Mouse (Mus musculus) left cerebral cortex, postnatal 4 days (tissue): Measurements from ENCODE around the gene Lamb1. TPM values are rescaled to one million over a fixed set of nuclear protein-coding genes. Genes with fewer than 3 reads are reported as not detected.

Experiments used
- DNase-seq: peaks from one replicate; pipeline ENCODE4 v3.0.0-alpha.2; 2022
- intact Hi-C: fragments of 180-260 bp; cut with DNase I; formaldehyde crosslinking; loops from one replicate; pipeline ENCODE4 v1.15.1; 2025
- total RNA-seq, 2 experiments: library from RNA; stranded (reverse); gene quantifications; 2 replicates each; pipeline ENCODE4 v1.2.3; 2021

Gene Lamb1
- total RNA-seq, 2 experiments from 2014 or later = 50.9 to 55.7 TPM

DNA sequence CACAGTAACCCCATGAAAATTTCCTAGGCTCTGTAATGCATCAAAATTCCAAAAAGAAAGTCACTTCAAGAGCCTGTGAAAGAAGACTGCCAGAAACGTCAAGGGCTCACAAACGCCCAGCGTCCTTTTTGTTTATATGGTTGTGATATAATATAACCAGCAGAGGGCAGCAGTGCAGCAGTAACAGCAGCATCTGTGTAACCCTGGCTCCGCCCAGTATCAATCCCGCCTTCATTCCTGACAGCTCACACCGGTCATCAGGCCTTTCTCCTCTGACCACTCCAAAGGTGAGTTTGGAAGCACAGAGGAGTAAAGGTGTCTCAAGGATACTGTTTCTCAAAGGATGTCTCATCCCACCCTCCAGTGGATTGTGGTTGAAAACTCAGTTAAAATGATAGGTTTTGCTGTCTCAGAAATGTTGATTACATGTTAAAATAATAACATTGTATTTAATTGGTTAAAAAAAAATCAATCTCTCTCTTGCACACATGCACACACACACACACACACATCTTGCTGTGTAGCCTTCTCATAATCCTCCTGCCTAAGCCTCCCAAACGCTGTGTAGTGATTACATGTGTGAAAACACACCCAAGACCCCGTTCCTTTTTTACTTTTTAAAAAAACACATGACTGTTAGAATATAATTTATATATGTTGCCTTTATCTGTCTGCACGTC, 109.7 kb downstream of the Lamb1 start:
- intact Hi-C loops = loop anchor here (10.0 kb wide), 3 partner anchors 100 to 560 kb away; no protein-coding TSS in a partner anchor
- peak; percentile 69 for DNase-seq

DNA sequence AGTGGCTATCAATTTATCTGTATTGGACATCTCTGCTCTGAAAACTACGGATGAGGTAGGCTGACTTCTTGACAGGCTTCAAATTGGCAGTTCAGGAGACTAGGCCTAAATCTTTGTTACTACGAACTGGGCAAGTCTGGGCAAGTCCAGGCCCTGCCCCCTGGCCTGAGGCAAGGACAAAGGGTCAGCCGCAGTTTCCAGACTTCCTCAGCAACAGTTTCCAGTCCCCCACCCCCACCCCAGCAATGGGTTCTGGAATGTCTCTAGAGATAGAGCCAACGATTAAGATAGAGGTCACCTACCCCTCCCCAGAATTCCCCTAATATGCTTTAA, 110.2 kb downstream of the Lamb1 start:
- intact Hi-C loops = loop anchor here (10.0 kb wide), 3 partner anchors 100 to 560 kb away; no protein-coding TSS in a partner anchor
- DNase-seq = no peak

DNA sequence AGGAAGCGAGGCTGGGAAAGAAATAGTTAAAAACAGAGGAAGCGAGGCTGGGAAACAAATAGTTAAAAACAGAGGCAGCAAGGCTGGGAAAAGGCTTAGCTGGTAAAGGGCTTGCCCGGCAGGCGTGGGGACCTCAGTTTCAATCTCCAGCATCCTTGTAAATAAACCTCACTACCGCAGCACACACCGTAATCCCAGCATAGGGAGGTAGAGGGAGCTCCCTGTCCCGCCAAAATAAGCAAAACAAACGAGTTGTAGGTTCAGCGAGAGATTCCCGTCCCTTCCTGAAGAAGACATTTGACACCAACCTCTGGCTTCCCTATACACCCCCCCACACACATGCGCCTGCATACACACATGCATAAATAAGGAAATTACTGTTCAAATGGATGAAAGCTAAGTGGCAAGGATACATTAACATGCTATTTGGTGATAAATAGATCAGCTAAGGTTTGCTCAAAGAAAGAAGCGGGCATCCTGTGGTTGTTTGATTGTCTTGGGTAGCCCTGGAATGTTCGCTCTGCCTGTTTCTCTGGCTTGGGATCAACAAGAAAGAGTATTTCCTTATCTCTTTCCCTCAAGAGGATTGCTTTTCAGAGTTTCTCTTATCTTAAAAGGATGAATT, 111.4 kb downstream of the Lamb1 start:
- DNase-seq = peak; percentile 14
- intact Hi-C loops = loop anchor here (10.0 kb wide), 3 partner anchors 98 to 558 kb away; no protein-coding TSS in a partner anchor

DNA sequence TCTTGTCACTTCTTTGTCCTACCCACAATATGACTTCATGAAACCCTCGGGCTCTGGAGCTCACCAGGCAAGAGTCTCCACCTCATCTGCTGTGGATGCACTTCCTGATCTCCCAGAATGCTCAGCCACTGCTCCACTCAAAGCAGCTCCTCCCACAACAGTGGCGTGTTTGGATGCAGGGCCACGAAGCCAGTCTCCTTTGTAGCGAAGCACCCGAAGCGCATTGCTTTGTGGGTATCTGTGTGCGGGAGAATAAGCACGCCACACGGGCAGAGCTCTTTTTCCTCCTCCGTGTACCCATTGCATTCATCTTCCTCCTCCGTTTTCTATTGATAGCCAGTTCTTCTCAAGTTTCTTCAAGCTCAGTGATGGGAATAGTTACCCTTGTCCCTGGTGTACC, 112.2 kb downstream of the Lamb1 start:
- intact Hi-C loops = loop anchor here (10.0 kb wide), 3 partner anchors 98 to 558 kb away; no protein-coding TSS in a partner anchor
- DNase-seq = no peak

Other genes with a start within 250 kb of the Lamb1 start
- gene Fam110c, start 191.4 kb upstream of the Lamb1 start, total RNA-seq = not detected
- gene Gm6993, start 24.5 kb upstream of the Lamb1 start, total RNA-seq = not detected
- gene Dld, start 86.2 kb downstream of the Lamb1 start, total RNA-seq = 10 to 100 TPM; 86.5 to 94.7 TPM
- under 1 TPM in 1 of 2 experiments, not detected in 1; 0.16 TPM for gene Slc26a3, start 125.6 kb downstream of the Lamb1 start, total RNA-seq
- gene Cbll1, start 234.4 kb downstream of the Lamb1 start, total RNA-seq = 10 to 100 TPM; 31.0 to 31.2 TPM